Mouse (Mus musculus) lung, embryonic 14.5 days (tissue): ENCODE measurements at regions not wholly inside any gene's neighbourhood (a gene's known extent, or its start where the extent isn't known, plus 50 kb on each side); places are given as distances from the start of the nearest gene placed in this dataset.

Experiments used
- ATAC-seq: fragments of 200-750 bp; cut with Nextera tagmentation; 2 replicates; pipeline ENCODE4 v1.8.0; 2017; ENCODE audit warnings: mild to moderate bottlenecking, moderate TSS enrichment, moderate library complexity; ENCODE audit not compliant: insufficient read depth
- DNase-seq: peaks from one replicate; pipeline ENCODE4 v3.0.0-alpha.2; 2015
- H3K27ac ChIP-seq: fragments of 300-500 bp; sonication (generic); 2 replicates; pipeline ENCODE4 v1.5.1; 2014; ENCODE audit warnings: low read depth, mild to moderate bottlenecking, moderate library complexity
- H3K27me3 ChIP-seq: fragments of 300-500 bp; sonication (generic); 2 replicates; pipeline ENCODE4 v1.6.1; 2014; ENCODE audit warnings: low read length, control low read depth; ENCODE audit not compliant: insufficient read depth
- H3K36me3 ChIP-seq: fragments of 300-500 bp; sonication (generic); 2 replicates; pipeline ENCODE4 v1.6.1; 2014; ENCODE audit warnings: control low read depth; ENCODE audit not compliant: insufficient read depth
- H3K4me1 ChIP-seq: fragments of 300-500 bp; sonication (generic); 2 replicates; pipeline ENCODE4 v1.6.1; 2014; ENCODE audit warnings: antibody characterized with exemption, control low read depth; ENCODE audit not compliant: insufficient read depth
- H3K4me2 ChIP-seq: fragments of 300-500 bp; sonication (generic); 2 replicates; pipeline ENCODE4 v1.6.1; 2014; ENCODE audit warnings: mild to moderate bottlenecking
- H3K4me3 ChIP-seq: fragments of 300-500 bp; sonication (generic); 2 replicates; pipeline ENCODE4 v1.5.1; 2014; ENCODE audit warnings: low read depth, low read length
- H3K9ac ChIP-seq: fragments of 300-500 bp; sonication (generic); 2 replicates; pipeline ENCODE4 v1.6.1; 2014
- H3K9me3 ChIP-seq: fragments of 300-500 bp; sonication (generic); 2 replicates; pipeline ENCODE4 v1.6.1; 2016; ENCODE audit warnings: low read depth, low read length, control low read depth
- CTCF ChIP-seq: IDR thresholded peaks from 2 replicates; pipeline ENCODE4 v1.5.1; 2016; ENCODE audit warnings: antibody characterized with exemption, low read depth
- WGBS: fragments of 180-500 bp; shearing (Covaris S2); extraction: QIAGEN DNeasy Blood & Tissue Kit; methylation state at CpG from one replicate; pipeline ENCODE4 v1.1.7; 2014; 5-methylcytosine and 5-hydroxymethylcytosine counted together

DNA sequence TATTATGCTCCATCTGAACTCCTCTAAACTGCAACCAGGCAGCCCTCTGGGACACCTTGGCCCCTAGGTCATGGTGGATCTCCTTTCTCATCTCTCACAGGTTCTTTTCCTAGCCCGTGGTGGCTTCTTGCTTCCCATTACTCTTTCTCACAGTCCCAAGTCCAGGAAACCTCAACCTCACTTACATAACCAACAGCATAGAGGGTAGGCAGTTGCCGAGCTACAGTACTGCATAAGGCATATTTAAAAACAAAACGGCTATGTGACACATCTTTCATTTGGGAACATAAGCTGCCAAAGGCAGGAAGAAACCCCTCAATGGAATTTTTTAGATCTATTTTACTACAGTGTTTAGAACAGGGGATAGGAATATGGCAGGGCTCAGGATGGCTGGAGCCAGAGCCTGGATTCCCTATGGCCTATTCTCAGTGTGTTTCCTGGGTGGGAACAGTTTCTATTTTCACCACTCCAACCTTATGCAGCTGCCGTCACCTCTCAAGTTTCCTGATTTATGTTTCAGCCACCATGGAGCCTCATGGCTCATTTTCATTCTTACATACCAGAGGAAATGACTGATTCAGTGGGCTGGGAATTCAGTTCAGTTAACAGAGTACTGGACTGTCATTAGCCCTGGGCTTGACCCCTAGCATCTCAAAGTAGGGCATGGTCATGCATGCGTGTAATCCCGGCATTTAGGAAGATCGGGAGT lies 726.9 kb upstream of the Lrrc6 start:
- H3K27ac ChIP-seq: peak overlapping the region; percentile 47; the same call in 1 of the 2 replicates
- H3K27me3 ChIP-seq: no peaks in the 10 kb centered on the region
- peaks cover 10% of the 10 kb centered on the region; the same call in 1 of the 2 replicates for H3K4me1 ChIP-seq
- no peak overlapping the region for H3K9ac ChIP-seq
- no peaks in the 10 kb centered on the region for H3K9me3 ChIP-seq
- H3K4me2 ChIP-seq: no peak overlapping the region
- WGBS: 49% methylated on average over 7 of the region's 7 CpGs
- no peak overlapping the region for H3K4me3 ChIP-seq
- ATAC-seq (peak; percentile 55), DNase-seq (peak; percentile 47)
- no peaks in the 10 kb centered on the region for H3K36me3 ChIP-seq
- no peak for TF ChIP-seq CTCF

GRCm38 (mm10) chr15:67226900-67227299 lies 726.2 kb upstream of the Lrrc6 start:
- no peak overlapping the region for H3K4me3 ChIP-seq
- H3K9ac ChIP-seq: no peak overlapping the region
- no peak for ATAC-seq
- H3K27me3 ChIP-seq: no peaks in the 10 kb centered on the region
- no peaks in the 10 kb centered on the region for H3K36me3 ChIP-seq
- TF ChIP-seq CTCF: no peak
- peaks cover 10% of the 10 kb centered on the region; the same call in 1 of the 2 replicates for H3K4me1 ChIP-seq
- H3K4me2 ChIP-seq: no peak overlapping the region
- DNase-seq: peak; percentile 48
- 58% methylated on average over 9 of the region's 9 CpGs for WGBS
- H3K27ac ChIP-seq: no peak overlapping the region
- H3K9me3 ChIP-seq: no peaks in the 10 kb centered on the region
